Mouse (Mus musculus): ENCODE results near the gene Tpx2. TPM values are rescaled to one million over a fixed set of nuclear protein-coding genes. Genes with fewer than 3 reads are reported as not detected.
A peak's percentile ranks its signal among the peaks of the same experiment; 100 is the strongest.

The Tpx2 gene
- total RNA-seq, 2 experiments from 2014 or later = 1.4 to 1.9 TPM

- intact Hi-C loops (cut with DNase I) = no loop called here
- DNase-seq = peak in 1 of 2 experiments; percentile 33
These were observed 59.6 kb downstream of the Tpx2 start for GRCm38 (mm10) chr2:152907114-152907943.

GRCm38 (mm10) chr2:152909848-152910247 lies 62.1 kb downstream of the Tpx2 start:
- DNase-seq = no peak
- intact Hi-C loops (cut with DNase I) = no loop called here

GRCm38 (mm10) chr2:152911031-152911430 lies 63.3 kb downstream of the Tpx2 start, which contains the start of gene Mylk2:
Mylk2 (plus strand) TSS chr2:152911352.
- intact Hi-C loops (cut with DNase I) = no loop called here

GRCm38 (mm10) chr2:152911432-152911831 lies 63.7 kb downstream of the Tpx2 start:
- intact Hi-C loops (cut with DNase I) = no loop called here
- DNase-seq = peak in 1 of 2 experiments; percentile 41

More at GRCm38 (mm10) chr2:152911031-152911430, 63.3 kb downstream of the Tpx2 start, which contains the start of gene Mylk2:
- DNase-seq = peak; percentile 77 to 79

GRCm38 (mm10) chr2:152913471-152913870 lies 65.7 kb downstream of the Tpx2 start:
- intact Hi-C loops (cut with DNase I) = no loop called here
- peak; percentile 54 to 70 for DNase-seq

- DNase-seq = peak; percentile 87 to 88
- intact Hi-C loops (cut with DNase I) = no loop called here
These were observed 66.8 kb downstream of the Tpx2 start for GRCm38 (mm10) chr2:152914310-152915120.

GRCm38 (mm10) chr2:152915453-152915852 lies 67.7 kb downstream of the Tpx2 start:
- no peak for DNase-seq
- intact Hi-C loops (cut with DNase I) = no loop called here

GRCm38 (mm10) chr2:152916111-152916510 lies 68.3 kb downstream of the Tpx2 start:
- no peak for DNase-seq
- intact Hi-C loops (cut with DNase I) = no loop called here

- no peak for DNase-seq
- intact Hi-C loops (cut with DNase I) = no loop called here
These were observed 69.9 kb downstream of the Tpx2 start for GRCm38 (mm10) chr2:152917671-152918070.

GRCm38 (mm10) chr2:152922376-152922775 lies 74.6 kb downstream of the Tpx2 start:
- DNase-seq = no peak
- intact Hi-C loops (cut with DNase I) = no loop called here

- intact Hi-C loops (cut with DNase I) = no loop called here
These were observed 75.9 kb downstream of the Tpx2 start for GRCm38 (mm10) chr2:152923621-152924020.

GRCm38 (mm10) chr2:152924128-152924527 lies 76.4 kb downstream of the Tpx2 start:
- intact Hi-C loops (cut with DNase I) = no loop called here
- DNase-seq = no peak

More at GRCm38 (mm10) chr2:152923621-152924020, 75.9 kb downstream of the Tpx2 start:
- DNase-seq = no peak

GRCm38 (mm10) chr2:152924543-152924942 lies 76.8 kb downstream of the Tpx2 start:
- DNase-seq = no peak
- intact Hi-C loops (cut with DNase I) = no loop called here

- intact Hi-C loops (cut with DNase I) = no loop called here
- DNase-seq = peak; percentile 77 to 80
These were observed 77.6 kb downstream of the Tpx2 start for GRCm38 (mm10) chr2:152925189-152925872.

GRCm38 (mm10) chr2:152926896-152927295 lies 79.1 kb downstream of the Tpx2 start:
- no peak for DNase-seq
- intact Hi-C loops (cut with DNase I) = no loop called here

- intact Hi-C loops (cut with DNase I) = no loop called here
- DNase-seq = no peak
These were observed 79.6 kb downstream of the Tpx2 start for GRCm38 (mm10) chr2:152927371-152927770.

- DNase-seq = no peak
These were observed 80.6 kb downstream of the Tpx2 start for GRCm38 (mm10) chr2:152928219-152928987.

GRCm38 (mm10) chr2:152928988-152929370 lies 81.2 kb downstream of the Tpx2 start:
- no peak for DNase-seq
- intact Hi-C loops (cut with DNase I) = no loop called here

More at GRCm38 (mm10) chr2:152928219-152928987, 80.6 kb downstream of the Tpx2 start:
- intact Hi-C loops (cut with DNase I) = no loop called here

- intact Hi-C loops (cut with DNase I) = loop anchor here (5.0 kb wide), 1 partner anchor 238 kb away; no protein-coding TSS in a partner anchor
- DNase-seq = peak in 1 of 2 experiments; percentile 55
These were observed 82.5 kb downstream of the Tpx2 start for GRCm38 (mm10) chr2:152930276-152930675.

All from gastrocnemius, postnatal 36 days (tissue).